In genomic region chr17:8484246-8484645, GRCm38 (mm10) we compare ENCODE assay signal across 21 mouse cellular contexts. TPM values are rescaled to one million over a fixed set of nuclear protein-coding genes. Genes with fewer than 3 reads are reported as not detected.
"Had no signal": no experiment of that assay in that cellular context is flagged by ENCODE, and none has a peak within 500 bp of the region (broad histone marks: within the 10 kb centered on the region; RNA-seq: fewer than 3 reads in every experiment).

No protein-coding gene starts in this region.

- DNase-seq: kidney, postnatal 10 days; kidney, postnatal 36 days; left cerebral cortex, postnatal 4 days; liver, postnatal 0 days; lung, embryonic 14.5 days; right cerebral cortex, adult 18-20 months; right cerebral cortex, postnatal 14 days; right cerebral cortex, postnatal 4 days; thymus, adult 2 months; thymus, postnatal 14 days; thymus, postnatal 4 days had no signal

- ATAC-seq: liver, postnatal 0 days; lung, postnatal 0 days; midbrain, embryonic 15.5 days had no signal

RNA-seq across cellular contexts. Expression of gene T, which starts 50.0 kb away (rescaled TPM):
- total RNA-seq: layer of hippocampus, adult 18-20 months; layer of hippocampus, postnatal 14 days; left cerebral cortex, adult 8-10 months; left cerebral cortex, postnatal 14 days; megakaryocyte, adult 5-6 weeks had no signal
- polyA plus RNA-seq: liver, embryonic 11.5 days; liver, postnatal 0 days; lung, postnatal 0 days; macrophage; stomach, postnatal 0 days had no signal
